Mouse (Mus musculus): ENCODE data around the gene Shroom1.

Shroom1 gene

GRCm38 (mm10) chr11:53446183-53446582 is 10.8 kb upstream of the Shroom1 start:
- no peak for DNase-seq (ENCODE audit: low read depth, low spot score)

- DNase-seq (ENCODE audit: low read depth, low spot score), result no peak
These were observed 9.0 kb upstream of the Shroom1 start for GRCm38 (mm10) chr11:53447996-53448395.

GRCm38 (mm10) chr11:53448529-53448928 is 8.5 kb upstream of the Shroom1 start:
- no peak for DNase-seq (ENCODE audit: low read depth, low spot score)

- no peak for DNase-seq (ENCODE audit: low read depth, low spot score)
These were observed 6.8 kb upstream of the Shroom1 start for GRCm38 (mm10) chr11:53450070-53450705.

GRCm38 (mm10) chr11:53451361-53451760 is 5.6 kb upstream of the Shroom1 start:
- no peak for DNase-seq (ENCODE audit: low read depth, low spot score)

- no peak for DNase-seq (ENCODE audit: low read depth, low spot score)
These were observed 4.6 kb upstream of the Shroom1 start for GRCm38 (mm10) chr11:53452396-53452795.

GRCm38 (mm10) chr11:53453031-53453430 is 4.0 kb upstream of the Shroom1 start:
- no peak for DNase-seq (ENCODE audit: low read depth, low spot score)

GRCm38 (mm10) chr11:53457372-53457954 is 458 bp downstream of the Shroom1 start:
- DNase-seq (ENCODE audit: low read depth, low spot score), result no peak

GRCm38 (mm10) chr11:53458996-53459395 is 2.0 kb downstream of the Shroom1 start:
- DNase-seq (ENCODE audit: low read depth, low spot score), result no peak

GRCm38 (mm10) chr11:53460192-53460591 is 3.2 kb downstream of the Shroom1 start:
- no peak for DNase-seq (ENCODE audit: low read depth, low spot score)

- DNase-seq (ENCODE audit: low read depth, low spot score), result no peak
These were observed 4.7 kb downstream of the Shroom1 start for GRCm38 (mm10) chr11:53461727-53462126.

- DNase-seq (ENCODE audit: low read depth, low spot score), result no peak
These were observed 6.8 kb downstream of the Shroom1 start for GRCm38 (mm10) chr11:53463551-53464424.

- peak; percentile 84 for DNase-seq (ENCODE audit: low read depth, low spot score)
These were observed 9.4 kb downstream of the Shroom1 start for GRCm38 (mm10) chr11:53466231-53466971.

GRCm38 (mm10) chr11:53469294-53469967 is 12.4 kb downstream of the Shroom1 start:
- DNase-seq (ENCODE audit: low read depth, low spot score), result no peak

GRCm38 (mm10) chr11:53469968-53470695 is 13.1 kb downstream of the Shroom1 start, which contains the start of gene Gm9837:
Gm9837 (minus strand) TSS chr11:53470479.
- peak; percentile 93 for DNase-seq (ENCODE audit: low read depth, low spot score)

GRCm38 (mm10) chr11:53472709-53473108 is 15.7 kb downstream of the Shroom1 start:
- DNase-seq (ENCODE audit: low read depth, low spot score), result no peak

- no peak for DNase-seq (ENCODE audit: low read depth, low spot score)
These were observed 18.6 kb downstream of the Shroom1 start for GRCm38 (mm10) chr11:53475620-53476019.

- no peak for DNase-seq (ENCODE audit: low read depth, low spot score)
These were observed 20.8 kb downstream of the Shroom1 start for GRCm38 (mm10) chr11:53477833-53478232.

- DNase-seq (ENCODE audit: low read depth, low spot score), result no peak
These were observed 21.6 kb downstream of the Shroom1 start for GRCm38 (mm10) chr11:53478383-53479170.
